Mouse (Mus musculus) activated CD4-positive, CD25-positive, alpha-beta regulatory T cell, adult 9 weeks (primary cell): ENCODE measurements around the gene Gm7145. TPM values are rescaled to one million over a fixed set of nuclear protein-coding genes. Genes with fewer than 3 reads are reported as not detected.

Source experiments
- polyA plus RNA-seq: library from polyadenylated mRNA; unstranded; fragments of 100-300 nt; shearing (Covaris generic); gene quantifications from one replicate; pipeline ENCODE4 v1.2.1, GENCODE M21; 2017

Gene Gm7145
- polyA plus RNA-seq = not detected

GRCm38 (mm10) chr1:117965639-117966038, at the start of gene Gm7145:
Gm7145 (plus strand) TSS chr1:117965939.

GRCm38 (mm10) chr1:117927715-117928114, 38.0 kb upstream of the Gm7145 start, which contains the start of gene Gm28168:
Gm28168 (plus strand) TSS chr1:117928015.

Other genes with a start within 250 kb of the Gm7145 start
- gene B020011L13Rik, start 184.8 kb upstream of the Gm7145 start, polyA plus RNA-seq = not detected
- not detected for gene Gm28360, start 135.9 kb upstream of the Gm7145 start, polyA plus RNA-seq
- not detected for gene Gm28168, start 37.9 kb upstream of the Gm7145 start, polyA plus RNA-seq
- not detected for gene Gm29106, start 210.6 kb downstream of the Gm7145 start, polyA plus RNA-seq